12 mouse cellular contexts compared by ENCODE assay signal in the genomic region with DNA sequence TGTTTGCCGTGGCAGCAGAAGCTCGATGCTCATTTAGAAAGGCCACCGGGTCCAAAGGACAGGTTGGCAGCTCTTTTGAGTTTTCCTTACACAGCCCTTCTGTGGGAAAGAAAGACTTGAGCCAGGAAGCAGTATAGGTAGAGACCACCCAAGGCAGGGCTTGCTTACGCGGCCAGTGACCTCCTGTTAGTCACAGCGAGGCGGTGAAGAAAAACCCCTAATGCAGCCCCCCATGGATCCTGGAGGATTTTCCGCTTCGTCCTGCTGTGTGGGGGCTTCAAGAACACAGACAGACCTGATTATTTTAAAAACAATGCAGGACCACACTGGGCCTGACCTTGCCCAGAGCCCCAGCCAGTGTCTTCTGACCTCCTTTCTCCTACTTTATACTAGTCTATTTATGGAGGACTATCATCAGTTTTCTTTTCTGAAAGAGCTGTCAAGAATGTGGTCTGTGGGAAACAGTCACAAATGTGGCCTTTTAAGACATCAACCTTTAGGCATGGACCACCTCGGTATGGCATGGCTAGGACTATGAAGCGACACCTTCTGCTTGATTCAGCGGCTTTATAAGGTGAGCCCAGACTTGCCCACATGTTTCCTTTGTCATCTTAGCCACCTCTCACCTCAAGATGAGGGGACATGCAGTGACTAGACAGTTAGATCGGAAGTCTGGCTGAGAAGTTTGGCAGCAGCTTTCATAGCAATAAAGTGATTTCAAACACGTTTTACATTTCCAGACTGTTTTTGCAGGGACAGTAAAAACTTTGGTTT.
A peak's percentile ranks its signal among the peaks of the same experiment; 100 is the strongest.
DNase-seq lines count a peak whose midpoint lies in the region; ATAC-seq and TF ChIP-seq lines count a peak whose summit lies in the region.
"Had no signal": no experiment of that assay in that cellular context is flagged by ENCODE, and none has a peak within 500 bp of the region (broad histone marks: within the 10 kb centered on the region; RNA-seq: fewer than 3 reads in every experiment).

No protein-coding gene starts in this region.

- 67% methylated on average over 14 of the region's 14 CpGs for WGBS in heart, embryonic 16.5 days
- 32% methylated on average over 14 of the region's 14 CpGs for WGBS in forebrain, embryonic 14.5 days
- WGBS in limb, embryonic 13.5 days, result 32% methylated on average over 14 of the region's 14 CpGs
- 19% methylated on average over 14 of the region's 14 CpGs for WGBS in neural tube, embryonic 14.5 days
- WGBS in lung, postnatal 0 days, result 71% methylated on average over 14 of the region's 14 CpGs

- H3K4me3 ChIP-seq in heart, embryonic 16.5 days (ENCODE audit: low read length), result no peak overlapping the region; the same call in 1 of the 2 replicates
- H3K4me3 ChIP-seq in forebrain, embryonic 14.5 days (ENCODE audit: low read depth, low read length), result no peak overlapping the region; the same call in 1 of the 2 replicates
- H3K4me3 ChIP-seq in limb, embryonic 13.5 days, result no peak overlapping the region
- no peak overlapping the region for H3K4me3 ChIP-seq in neural tube, embryonic 14.5 days (ENCODE audit: low read depth, low read length)
- H3K4me3 ChIP-seq in lung, postnatal 0 days (ENCODE audit: low read depth, low read length), result no peak overlapping the region
- H3K4me3 ChIP-seq: heart, embryonic 15.5 days had no signal

- H3K4me2 ChIP-seq in heart, embryonic 16.5 days (ENCODE audit: low read depth, low read length), result peak overlapping the region; percentile 42
- H3K4me2 ChIP-seq in forebrain, embryonic 14.5 days (ENCODE audit: low read length), result peak overlapping the region; percentile 39
- H3K4me2 ChIP-seq in limb, embryonic 13.5 days (replicated peaks), result peak overlapping the region; percentile 47
- peak overlapping the region; percentile 21 for H3K4me2 ChIP-seq in neural tube, embryonic 14.5 days (ENCODE audit: low read depth, low read length)
- H3K4me2 ChIP-seq in lung, postnatal 0 days (replicated peaks; ENCODE audit: low read depth, low read length), result no peak overlapping the region
- H3K4me2 ChIP-seq: heart, embryonic 15.5 days had no signal

- DNase-seq in heart, adult 9 months (ENCODE audit: low spot score in 2 of 2), result no peak
- DNase-seq in forebrain, embryonic 14.5 days (ENCODE audit: low spot score), result no peak
- DNase-seq in lung, postnatal 0 days (ENCODE audit: low spot score), result no peak
- no peak for DNase-seq in thymus, postnatal 25 days
- DNase-seq in frontal cortex, postnatal 10 days (ENCODE audit: low spot score in 2 of 2), result no peak
- DNase-seq: B cell, adult 2 months; left cerebral cortex, postnatal 4 days; lung, postnatal 4 days had no signal

- no peaks in the 10 kb centered on the region for H3K36me3 ChIP-seq in heart, embryonic 16.5 days (ENCODE audit: control insufficient read depth, insufficient read depth)
- no peaks in the 10 kb centered on the region for H3K36me3 ChIP-seq in forebrain, embryonic 14.5 days (ENCODE audit: control insufficient read depth, insufficient read depth, low read length)
- no peaks in the 10 kb centered on the region for H3K36me3 ChIP-seq in limb, embryonic 13.5 days
- no peaks in the 10 kb centered on the region for H3K36me3 ChIP-seq in neural tube, embryonic 14.5 days (ENCODE audit: control insufficient read depth, insufficient read depth, low read length)
- H3K36me3 ChIP-seq in lung, postnatal 0 days (ENCODE audit: insufficient read depth, low read length), result no peaks in the 10 kb centered on the region
- H3K36me3 ChIP-seq: heart, embryonic 15.5 days had no signal

- no peak for TF ChIP-seq EP300 in lung, postnatal 0 days (IDR thresholded peaks at IDR 0.05)

- H3K9me3 ChIP-seq in heart, embryonic 16.5 days (replicated peaks; ENCODE audit: control insufficient read depth, low read length), result no peaks in the 10 kb centered on the region
- H3K9me3 ChIP-seq in forebrain, embryonic 14.5 days (replicated peaks; ENCODE audit: control insufficient read depth, low read length), result no peaks in the 10 kb centered on the region
- no peaks in the 10 kb centered on the region for H3K9me3 ChIP-seq in limb, embryonic 13.5 days
- no peaks in the 10 kb centered on the region for H3K9me3 ChIP-seq in neural tube, embryonic 14.5 days (ENCODE audit: control insufficient read depth, low read length)
- H3K9me3 ChIP-seq in lung, postnatal 0 days (ENCODE audit: low read length), result no peaks in the 10 kb centered on the region
- H3K9me3 ChIP-seq: heart, embryonic 15.5 days had no signal

- no peaks in the 10 kb centered on the region for H3K27me3 ChIP-seq in heart, embryonic 16.5 days (ENCODE audit: control insufficient read depth, insufficient read depth, low read length)
- no peaks in the 10 kb centered on the region for H3K27me3 ChIP-seq in forebrain, embryonic 14.5 days (replicated peaks; ENCODE audit: control insufficient read depth, insufficient read depth, low read length)
- no peaks in the 10 kb centered on the region for H3K27me3 ChIP-seq in limb, embryonic 13.5 days
- H3K27me3 ChIP-seq in neural tube, embryonic 14.5 days (ENCODE audit: control insufficient read depth, insufficient read depth, low read length), result no peaks in the 10 kb centered on the region
- H3K27me3 ChIP-seq in lung, postnatal 0 days (replicated peaks; ENCODE audit: insufficient read depth, low read length), result no peaks in the 10 kb centered on the region
- H3K27me3 ChIP-seq: heart, embryonic 15.5 days had no signal

- ATAC-seq in heart, embryonic 16.5 days (replicated peaks; ENCODE audit: extremely low read depth, insufficient read depth, low FRiP score), result no peak
- no peak for ATAC-seq in forebrain, embryonic 14.5 days
- no peak for ATAC-seq in limb, embryonic 13.5 days (ENCODE audit: low FRiP score, low read depth)
- ATAC-seq in neural tube, embryonic 14.5 days (ENCODE audit: low read depth), result no peak
- no peak for ATAC-seq in lung, postnatal 0 days

- no peak overlapping the region for H3K9ac ChIP-seq in heart, embryonic 16.5 days (ENCODE audit: low read length)
- H3K9ac ChIP-seq in forebrain, embryonic 14.5 days (ENCODE audit: low read length), result peak overlapping the region; percentile 29; the same call in 1 of the 2 replicates
- 0 out of 2 replicates have a peak overlapping the region, but pooled peaks have one; percentile 4 for H3K9ac ChIP-seq in limb, embryonic 13.5 days
- H3K9ac ChIP-seq in neural tube, embryonic 14.5 days (replicated peaks; ENCODE audit: low read depth, low read length), result no peak overlapping the region
- H3K9ac ChIP-seq in lung, postnatal 0 days (replicated peaks; ENCODE audit: low read depth), result no peak overlapping the region
- H3K9ac ChIP-seq: heart, embryonic 15.5 days had no signal

- no peak overlapping the region for H3K27ac ChIP-seq in heart, embryonic 16.5 days (ENCODE audit: low read length)
- H3K27ac ChIP-seq in forebrain, embryonic 14.5 days (ENCODE audit: low read depth, low read length), result no peak overlapping the region
- H3K27ac ChIP-seq in limb, embryonic 13.5 days, result no peak overlapping the region
- H3K27ac ChIP-seq in neural tube, embryonic 14.5 days (ENCODE audit: low read depth, low read length), result no peak overlapping the region
- H3K27ac ChIP-seq in lung, postnatal 0 days (ENCODE audit: low read length), result no peak overlapping the region
- H3K27ac ChIP-seq: heart, embryonic 15.5 days had no signal

- peaks cover 6% of the 10 kb centered on the region for H3K4me1 ChIP-seq in heart, embryonic 16.5 days (ENCODE audit: control insufficient read depth, insufficient read depth, low read length)
- H3K4me1 ChIP-seq in forebrain, embryonic 14.5 days (ENCODE audit: control insufficient read depth, insufficient read depth, low read length), result peaks cover 8% of the 10 kb centered on the region
- H3K4me1 ChIP-seq in limb, embryonic 13.5 days, result peaks cover 25% of the 10 kb centered on the region
- H3K4me1 ChIP-seq in neural tube, embryonic 14.5 days (ENCODE audit: control insufficient read depth, insufficient read depth, low read length), result peaks cover 8% of the 10 kb centered on the region; the same call in 1 of the 2 replicates
- 0 out of 2 replicates have a peak, but pooled peaks cover 3% of the 10 kb centered on the region for H3K4me1 ChIP-seq in lung, postnatal 0 days (ENCODE audit: insufficient read depth, low read depth, low read length)

- TF ChIP-seq CTCF in lung, postnatal 0 days (IDR thresholded peaks at IDR 0.05), result no peak

Comparison
In these comparisons a context has a peak if more than half of its experiments do, and no peak if none do; other contexts are left out.
1. H3K9ac ChIP-seq: peak in forebrain, embryonic 14.5 days (single experiment) and limb, embryonic 13.5 days (single experiment); none in heart, embryonic 16.5 days (single experiment), neural tube, embryonic 14.5 days (single experiment) and lung, postnatal 0 days (single experiment).